Mouse (Mus musculus) lung, postnatal 14 days (tissue): ENCODE data around the gene Arnt2.

Experiments used
- DNase-seq: peaks from one replicate; pipeline ENCODE4 v3.0.0; 2021

Gene Arnt2

GRCm38 (mm10) chr7:84231396-84231795, 178.6 kb downstream of the Arnt2 start:
- no peak for DNase-seq

- no peak for DNase-seq
Observed at GRCm38 (mm10) chr7:84227652-84228051, 182.3 kb downstream of the Arnt2 start.

DNA sequence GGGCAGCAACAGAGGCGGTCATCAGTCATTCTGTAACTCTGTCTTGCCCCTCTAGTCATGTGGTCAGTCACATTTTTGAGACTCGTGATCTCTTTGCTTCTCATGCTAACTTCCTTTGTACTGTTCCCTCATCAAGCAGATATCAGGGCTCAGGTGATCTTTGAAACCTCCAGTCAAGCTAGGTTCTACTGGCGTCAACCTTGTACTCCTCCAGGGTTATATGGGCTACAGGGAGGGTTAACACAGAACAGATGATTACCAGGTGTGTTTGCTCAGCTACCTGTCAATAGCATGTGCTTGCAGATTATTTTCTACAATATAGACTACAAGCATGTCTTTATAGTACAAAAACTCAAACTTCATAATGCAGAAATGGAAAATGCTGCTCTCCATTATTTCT, 183.1 kb downstream of the Arnt2 start:
- no peak for DNase-seq

DNA sequence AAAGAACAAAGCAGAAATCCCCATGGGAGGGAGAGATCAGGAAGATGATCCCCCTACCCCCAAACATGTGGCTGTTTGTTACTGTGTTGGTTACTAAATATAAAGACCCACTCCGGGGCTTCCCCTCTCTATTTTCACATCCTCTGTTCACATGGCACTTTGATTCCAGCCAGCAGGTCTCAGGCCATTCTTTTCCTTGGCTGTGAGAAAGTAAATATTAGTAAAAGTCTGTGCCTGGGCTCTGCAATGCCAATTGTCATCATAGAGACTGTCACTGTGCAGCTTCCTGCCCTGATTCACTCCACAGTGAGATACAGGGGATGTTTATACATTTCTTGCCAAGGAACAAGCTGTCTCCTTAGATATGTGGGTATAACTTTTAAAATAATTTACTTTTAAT, 197.9 kb downstream of the Arnt2 start:
- peak; percentile 42 for DNase-seq

GRCm38 (mm10) chr7:84210585-84211291, 199.2 kb downstream of the Arnt2 start:
- peak; percentile 7 for DNase-seq

GRCm38 (mm10) chr7:84203981-84204380, 206.0 kb downstream of the Arnt2 start:
- DNase-seq, result no peak

GRCm38 (mm10) chr7:84201151-84202068, 208.6 kb downstream of the Arnt2 start:
- peak; percentile 69 for DNase-seq

DNA sequence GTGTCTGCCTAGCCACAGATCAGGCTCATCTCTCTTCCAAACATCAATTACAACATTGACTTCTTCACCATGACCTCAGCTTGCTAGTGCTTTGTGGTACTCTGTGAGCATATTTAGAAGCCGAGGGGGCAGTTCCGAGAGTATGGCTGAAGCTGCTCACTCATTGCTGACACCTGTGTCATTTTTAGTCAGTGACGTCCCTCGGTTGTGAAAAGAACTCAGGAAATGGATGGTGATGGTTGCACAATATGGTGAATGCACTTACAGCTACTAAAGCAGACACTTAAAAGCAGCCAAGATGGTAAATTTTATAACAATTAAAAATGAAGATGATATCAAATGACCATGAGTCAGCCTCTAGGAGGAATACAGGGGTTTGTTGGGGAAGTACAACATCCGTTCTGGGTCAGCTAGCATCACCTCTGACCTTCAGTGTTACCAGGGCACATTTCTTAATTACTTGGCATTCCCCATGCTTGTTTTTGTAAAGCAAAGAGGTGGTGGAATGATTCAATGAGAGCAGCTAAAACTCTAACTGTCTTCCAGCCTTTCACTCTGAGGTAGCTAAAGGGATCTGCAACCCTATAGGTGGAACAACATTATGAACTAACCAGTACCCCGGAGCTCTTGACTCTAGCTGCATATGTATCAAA, 212.6 kb downstream of the Arnt2 start:
- DNase-seq, result no peak
